16 mouse cellular contexts compared by ENCODE assay signal in the genomic region with DNA sequence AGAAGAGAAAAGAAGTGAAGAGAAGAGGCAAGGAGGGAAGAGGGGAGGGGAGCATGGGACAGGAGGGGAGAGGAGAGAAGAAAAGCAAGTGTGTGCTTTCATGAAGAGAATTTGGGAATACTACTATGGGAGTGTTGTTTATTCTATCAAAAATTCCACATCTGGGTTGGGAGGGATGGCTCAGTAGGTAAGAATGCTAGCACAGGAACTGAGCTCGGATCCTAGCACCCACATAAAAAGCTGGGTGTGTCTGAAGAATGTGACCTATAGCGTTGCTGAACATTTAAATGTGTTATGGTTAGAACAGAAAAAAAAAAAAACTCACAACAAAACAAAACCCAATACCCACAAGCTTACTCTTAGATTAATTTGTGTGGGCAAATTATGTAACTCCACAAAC.
"Had no signal": no experiment of that assay in that cellular context is flagged by ENCODE, and none has a peak within 500 bp of the region (broad histone marks: within the 10 kb centered on the region; RNA-seq: fewer than 3 reads in every experiment).

No protein-coding gene starts in this region.

- H3K27me3 ChIP-seq: neural tube, embryonic 13.5 days; neural tube, embryonic 15.5 days; stomach, embryonic 15.5 days had no signal

- H3K9me3 ChIP-seq: neural tube, embryonic 13.5 days; neural tube, embryonic 15.5 days; stomach, embryonic 15.5 days had no signal

- H3K4me3 ChIP-seq: neural tube, embryonic 13.5 days; neural tube, embryonic 15.5 days; stomach, embryonic 15.5 days had no signal

- H3K4me2 ChIP-seq: neural tube, embryonic 13.5 days; neural tube, embryonic 15.5 days; stomach, embryonic 15.5 days had no signal

- H3K4me1 ChIP-seq: neural tube, embryonic 13.5 days; neural tube, embryonic 15.5 days had no signal

- H3K27ac ChIP-seq: neural tube, embryonic 13.5 days; neural tube, embryonic 15.5 days; stomach, embryonic 15.5 days; stomach, postnatal 0 days had no signal

- H3K9ac ChIP-seq: neural tube, embryonic 13.5 days; neural tube, embryonic 15.5 days; stomach, embryonic 15.5 days had no signal

- H3K36me3 ChIP-seq: neural tube, embryonic 13.5 days; neural tube, embryonic 15.5 days; stomach, embryonic 15.5 days had no signal

- DNase-seq: retina, postnatal 1 day; right cerebral cortex, adult 18-20 months; right cerebral cortex, postnatal 14 days; right cerebral cortex, postnatal 25 days; right cerebral cortex, postnatal 4 days; spleen, adult 18-20 months; thymus, adult 18-20 months; thymus, adult 2 months; thymus, postnatal 14 days; thymus, postnatal 25 days; thymus, postnatal 36 days; thymus, postnatal 4 days had no signal
